Comparison of ENCODE assay signal across 26 mouse cellular contexts in the genomic region with DNA sequence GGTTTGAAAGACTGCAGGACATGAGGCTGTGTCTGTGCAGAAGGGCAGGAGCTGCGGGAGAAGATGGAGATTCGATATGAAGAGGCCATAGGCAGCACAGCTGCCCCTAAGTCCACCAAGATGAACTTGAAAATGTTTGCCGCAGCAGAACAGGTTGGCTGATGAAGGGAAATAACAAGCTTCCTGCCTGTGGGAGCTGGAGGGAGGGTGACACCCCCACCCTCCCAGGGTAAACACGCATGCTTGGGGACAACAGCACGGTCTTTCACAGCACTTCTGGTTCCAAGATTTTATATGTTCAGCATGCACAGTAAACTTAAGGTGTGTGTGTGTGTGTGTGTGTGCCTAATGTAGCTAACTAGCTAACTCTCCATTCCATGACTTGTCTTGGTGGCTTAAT. TPM values are rescaled to one million over a fixed set of nuclear protein-coding genes. Genes with fewer than 3 reads are reported as not detected.
A peak's percentile ranks its signal among the peaks of the same experiment; 100 is the strongest.
DNase-seq lines count a peak whose midpoint lies in the region; ATAC-seq and TF ChIP-seq lines count a peak whose summit lies in the region.
"Had no signal": no experiment of that assay in that cellular context is flagged by ENCODE, and none has a peak within 500 bp of the region (broad histone marks: within the 10 kb centered on the region; RNA-seq: fewer than 3 reads in every experiment).

No protein-coding gene starts in this region.

- TF ChIP-seq CTCF in lung, postnatal 0 days (IDR thresholded peaks at IDR 0.05), result no peak

- H3K4me2 ChIP-seq in lung, postnatal 0 days (replicated peaks; ENCODE audit: low read depth, low read length), result no peak overlapping the region
- H3K4me2 ChIP-seq in limb, embryonic 14.5 days (replicated peaks; ENCODE audit: low read depth, low read length, severe bottlenecking), result no peak overlapping the region
- no peak overlapping the region for H3K4me2 ChIP-seq in hindbrain, embryonic 16.5 days (ENCODE audit: low read length)
- H3K4me2 ChIP-seq: hindbrain, embryonic 14.5 days had no signal

- TF ChIP-seq POLR2A in limb, embryonic 14.5 days (IDR thresholded peaks at IDR 0.05; ENCODE audit: borderline replicate concordance, extremely low read depth, insufficient read depth, insufficient read length), result no peak

- TF ChIP-seq EP300 in lung, postnatal 0 days (IDR thresholded peaks at IDR 0.05), result no peak

- peak; percentile 8 for DNase-seq in CD4-positive, CD25-positive, alpha-beta regulatory T cell, adult 2 months (ENCODE audit: low read depth, low spot score)
- DNase-seq in lung, postnatal 0 days (ENCODE audit: low spot score), result peak; percentile 13
- DNase-seq in lung, postnatal 36 days, result no peak
- DNase-seq in limb, embryonic 14.5 days (ENCODE audit: low spot score), result no peak
- no peak for DNase-seq in heart, postnatal 36 days
- DNase-seq: adrenal gland, postnatal 14 days; B cell, adult 2 months; cerebellum, adult 11-12 months; cerebellum, adult 9-11 months; cerebellum, postnatal 36 days; gastrocnemius, postnatal 10 days; heart, adult 18-20 months; heart, postnatal 10 days had no signal

- no peak overlapping the region for H3K9ac ChIP-seq in lung, postnatal 0 days (replicated peaks; ENCODE audit: low read depth)
- H3K9ac ChIP-seq in limb, embryonic 14.5 days (ENCODE audit: low read depth, low read length, severe bottlenecking), result no peak overlapping the region
- H3K9ac ChIP-seq in hindbrain, embryonic 16.5 days (ENCODE audit: low read depth, low read length), result no peak overlapping the region
- H3K9ac ChIP-seq: hindbrain, embryonic 14.5 days had no signal

- H3K9me3 ChIP-seq in lung, postnatal 0 days (ENCODE audit: low read length), result no peaks in the 10 kb centered on the region
- no peaks in the 10 kb centered on the region for H3K9me3 ChIP-seq in limb, embryonic 14.5 days (ENCODE audit: control insufficient read depth, low read length)
- no peaks in the 10 kb centered on the region for H3K9me3 ChIP-seq in hindbrain, embryonic 16.5 days (ENCODE audit: control insufficient read depth, low read length)
- H3K9me3 ChIP-seq: embryonic facial prominence, embryonic 10.5 days; forebrain, embryonic 10.5 days; heart, embryonic 10.5 days; hindbrain, embryonic 10.5 days had no signal

- no peaks in the 10 kb centered on the region for H3K27me3 ChIP-seq in lung, postnatal 0 days (replicated peaks; ENCODE audit: insufficient read depth, low read length)
- no peaks in the 10 kb centered on the region for H3K27me3 ChIP-seq in limb, embryonic 14.5 days (ENCODE audit: control insufficient read depth, insufficient read depth, low read length)
- H3K27me3 ChIP-seq in hindbrain, embryonic 16.5 days (replicated peaks; ENCODE audit: control insufficient read depth, insufficient read depth, low read length), result no peaks in the 10 kb centered on the region
- H3K27me3 ChIP-seq: CH12.LX, Patski had no signal

- intact Hi-C loops in heart, postnatal 36 days (cut with DNase I), result no loop called here

- no peaks in the 10 kb centered on the region for H3K36me3 ChIP-seq in lung, postnatal 0 days (ENCODE audit: insufficient read depth, low read length)
- no peaks in the 10 kb centered on the region for H3K36me3 ChIP-seq in limb, embryonic 14.5 days (ENCODE audit: control insufficient read depth, insufficient read depth, low read length)
- no peaks in the 10 kb centered on the region for H3K36me3 ChIP-seq in hindbrain, embryonic 16.5 days (ENCODE audit: control insufficient read depth, insufficient read depth, low read length)
- H3K36me3 ChIP-seq: embryonic facial prominence, embryonic 10.5 days; forebrain, embryonic 10.5 days; heart, embryonic 10.5 days; hindbrain, embryonic 10.5 days had no signal

- no peak for ATAC-seq in CD4-positive, CD25-positive, alpha-beta regulatory T cell, adult 4 months
- ATAC-seq in lung, postnatal 0 days, result no peak
- ATAC-seq in common myeloid progenitor, adult 5-6 weeks (replicated peaks; ENCODE audit: low read depth, poor library complexity, severe bottlenecking), result peak; percentile 37; the same call in 1 of the 2 replicates
- ATAC-seq in limb, embryonic 14.5 days (ENCODE audit: low FRiP score, low read depth), result no peak
- ATAC-seq in hindbrain, embryonic 16.5 days, result no peak
- ATAC-seq: activated CD4-positive, CD25-positive, alpha-beta regulatory T cell, adult 4 months; forebrain, embryonic 16.5 days; Patski had no signal

- H3K4me3 ChIP-seq in lung, postnatal 0 days (ENCODE audit: low read depth, low read length), result no peak overlapping the region
- no peak overlapping the region for H3K4me3 ChIP-seq in limb, embryonic 14.5 days (replicated peaks; ENCODE audit: low read length)
- no peak overlapping the region for H3K4me3 ChIP-seq in hindbrain, embryonic 16.5 days (ENCODE audit: low read length)
- H3K4me3 ChIP-seq: embryonic facial prominence, embryonic 10.5 days; erythroblast, embryonic 14.5 days; forebrain, embryonic 10.5 days; heart, embryonic 10.5 days; hindbrain, embryonic 10.5 days had no signal

- 47% methylated on average over 5 of the region's 5 CpGs for WGBS in lung, postnatal 0 days
- WGBS in limb, embryonic 14.5 days, result 38% methylated on average over 5 of the region's 5 CpGs
- 87% methylated on average over 5 of the region's 5 CpGs for WGBS in hindbrain, embryonic 16.5 days

- H3K4me1 ChIP-seq in lung, postnatal 0 days (ENCODE audit: insufficient read depth, low read depth, low read length), result peaks cover 6% of the 10 kb centered on the region
- H3K4me1 ChIP-seq in limb, embryonic 14.5 days (ENCODE audit: control insufficient read depth, insufficient read depth, low read length), result peaks cover 40% of the 10 kb centered on the region
- peaks cover 7% of the 10 kb centered on the region for H3K4me1 ChIP-seq in hindbrain, embryonic 16.5 days (ENCODE audit: control insufficient read depth, insufficient read depth, low read depth, low read length)

- H3K27ac ChIP-seq in lung, postnatal 0 days (ENCODE audit: low read length), result no peak overlapping the region
- 0 out of 2 replicates have a peak overlapping the region, but pooled peaks have one; percentile 21 for H3K27ac ChIP-seq in limb, embryonic 14.5 days (replicated peaks; ENCODE audit: low read depth, low read length)
- H3K27ac ChIP-seq in hindbrain, embryonic 16.5 days (ENCODE audit: low read depth, low read length), result no peak overlapping the region
- H3K27ac ChIP-seq: embryonic facial prominence, embryonic 10.5 days; forebrain, embryonic 10.5 days; heart, embryonic 10.5 days; hindbrain, embryonic 10.5 days; hindbrain, embryonic 14.5 days had no signal

RNA-seq across cellular contexts. Expression of gene Mboat2, which starts 38.6 kb away (rescaled TPM):
- polyA plus RNA-seq in CD4-positive, CD25-positive, alpha-beta regulatory T cell, adult 4 months (2017; shearing (Covaris generic)), result under 1 TPM; 0.15 to 0.34 TPM
- polyA plus RNA-seq in lung, postnatal 0 days (2015; fragmentation: Nextera tagmentation; extraction: Ambion mirVana), result 32.1 and 36.0 TPM in 2 replicates
- 8.0 and 9.0 TPM in 2 replicates for total RNA-seq in common myeloid progenitor, adult 5-6 weeks (2017)
- 24.7 and 25.2 TPM in 2 replicates for polyA plus RNA-seq in limb, embryonic 14.5 days (2012; rRNA removed)
- polyA plus RNA-seq in limb, embryonic 14.5 days (2014; fragmentation: Nextera tagmentation; extraction: Ambion mirVana), result 66.4 and 70.5 TPM in 2 replicates
- 65.8 and 68.6 TPM in 2 replicates for polyA plus RNA-seq in hindbrain, embryonic 16.5 days (2015; fragmentation: Nextera tagmentation; extraction: Ambion mirVana)
- 10 to 100 TPM in 1 of 2 experiments, 1 to 10 TPM in 1; 9.7 to 11.0 TPM for total RNA-seq in heart, postnatal 36 days (2021)

Comparison
In these comparisons a context has a peak if more than half of its experiments do, and no peak if none do; other contexts are left out.
1. DNase-seq: peak in CD4-positive, CD25-positive, alpha-beta regulatory T cell, adult 2 months (single experiment) and lung, postnatal 0 days (single experiment); none in lung, postnatal 36 days (single experiment), limb, embryonic 14.5 days (single experiment) and heart, postnatal 36 days (0 of 2).
2. RNA of gene Mboat2, which starts 38.6 kb away (polyA plus RNA-seq): 24.7 to 70.5 TPM in limb, embryonic 14.5 days, 65.8 to 68.6 TPM in hindbrain, embryonic 16.5 days and 32.1 to 36.0 TPM in lung, postnatal 0 days; 0.15 to 0.34 TPM in CD4-positive, CD25-positive, alpha-beta regulatory T cell, adult 4 months; every median in the first group is over 10 times any median in the second.